Mouse (Mus musculus) intestine, postnatal 0 days (tissue): ENCODE measurements around the gene Gatad2a. TPM values are rescaled to one million over a fixed set of nuclear protein-coding genes. Genes with fewer than 3 reads are reported as not detected.
A peak's percentile ranks its signal among the peaks of the same experiment; 100 is the strongest.

Source experiments
- ATAC-seq: fragments of 200-750 bp; cut with Nextera tagmentation; 2 replicates; pipeline ENCODE4 v1.8.0; 2017; ENCODE audit warnings: mild to moderate bottlenecking, moderate TSS enrichment, moderate library complexity
- H3K27ac ChIP-seq: fragments of 300-500 bp; sonication (generic); 2 replicates; pipeline ENCODE4 v1.5.1; 2014; ENCODE audit warnings: mild to moderate bottlenecking, low read depth, low read length, moderate library complexity
- H3K27me3 ChIP-seq: fragments of 300-500 bp; sonication (generic); replicated peaks from 2 replicates; pipeline ENCODE4 v1.6.1; 2014; ENCODE audit warnings: low read length, mixed read lengths; ENCODE audit not compliant: control insufficient read depth, insufficient read depth
- H3K36me3 ChIP-seq: fragments of 300-500 bp; sonication (generic); 2 replicates; pipeline ENCODE4 v1.6.1; 2014; ENCODE audit warnings: mild to moderate bottlenecking, moderate library complexity; ENCODE audit not compliant: control insufficient read depth, insufficient read depth
- H3K4me1 ChIP-seq: fragments of 300-500 bp; sonication (generic); replicated peaks from 2 replicates; pipeline ENCODE4 v1.6.1; 2014; ENCODE audit warnings: antibody characterized with exemption, low read length, mixed read lengths; ENCODE audit not compliant: control insufficient read depth, insufficient read depth
- H3K4me2 ChIP-seq: fragments of 300-500 bp; sonication (generic); replicated peaks from 2 replicates; pipeline ENCODE4 v1.6.1; 2014; ENCODE audit warnings: low read depth, mild to moderate bottlenecking, moderate library complexity
- H3K4me3 ChIP-seq: fragments of 300-500 bp; sonication (generic); 2 replicates; pipeline ENCODE4 v1.5.1; 2014; ENCODE audit warnings: low read depth, low read length
- H3K9ac ChIP-seq: fragments of 300-500 bp; sonication (generic); 2 replicates; pipeline ENCODE4 v1.6.1; 2014; ENCODE audit warnings: mild to moderate bottlenecking, low read depth, low read length
- H3K9me3 ChIP-seq: fragments of 300-500 bp; sonication (generic); 2 replicates; pipeline ENCODE4 v1.6.1; 2016; ENCODE audit warnings: mixed run types; ENCODE audit not compliant: control insufficient read depth
- CTCF ChIP-seq: sonication (generic); IDR thresholded peaks from 2 replicates; pipeline ENCODE4 v1.5.1; 2016; ENCODE audit warnings: low read depth, mild to moderate bottlenecking, control low read depth, antibody characterized with exemption, moderate library complexity
- WGBS: fragments of 180-500 bp; shearing (Covaris S2); extraction: QIAGEN DNeasy Blood & Tissue Kit; methylation state at CpG from one replicate; pipeline ENCODE4 v1.1.7; 2014; 5-methylcytosine and 5-hydroxymethylcytosine counted together
- polyA plus RNA-seq: library from polyadenylated mRNA; unstranded; fragments of >200 nt; fragmentation: Nextera tagmentation; extraction: Ambion mirVana; gene quantifications from 2 replicates; pipeline ENCODE4 v1.2.1, GENCODE M21; 2015

Gatad2a gene
- polyA plus RNA-seq, 1 experiment from 2014 or later = 42.6 TPM

- Histone ChIP-seq H3K4me2 (no peak overlapping the region), H3K27me3 (no peaks in the 10 kb centered on the region), H3K36me3 (no peaks in the 10 kb centered on the region), H3K9ac (no peak overlapping the region), H3K4me1 (no peaks in the 10 kb centered on the region), H3K27ac (no peak overlapping the region), H3K9me3 (no peaks in the 10 kb centered on the region), H3K4me3 (no peak overlapping the region)
- WGBS = 86% methylated on average over 2 of the region's 2 CpGs
- TF ChIP-seq CTCF = no peak
- ATAC-seq = no peak
These were observed 11.2 kb downstream of the Gatad2a start for GRCm38 (mm10) chr8:69984876-69985553.

- Histone ChIP-seq H3K9ac (no peak overlapping the region), H3K9me3 (no peaks in the 10 kb centered on the region), H3K4me1 (no peaks in the 10 kb centered on the region), H3K36me3 (no peaks in the 10 kb centered on the region), H3K27me3 (no peaks in the 10 kb centered on the region), H3K4me3 (no peak overlapping the region), H3K4me2 (no peak overlapping the region), H3K27ac (no peak overlapping the region)
- no peak for TF ChIP-seq CTCF
- no peak for ATAC-seq
- WGBS = 91% methylated on average over 4 of the region's 4 CpGs
These were observed 17.7 kb downstream of the Gatad2a start for GRCm38 (mm10) chr8:69978456-69978855.

- no peak for TF ChIP-seq CTCF
- Histone ChIP-seq H3K27ac (peak overlapping the region; percentile 97), H3K9me3 (no peaks in the 10 kb centered on the region), H3K4me3 (peak overlapping the region; percentile 83), H3K4me1 (peaks cover 15% of the 10 kb centered on the region; the same call in 1 of the 2 replicates), H3K36me3 (no peaks in the 10 kb centered on the region; the same call in 1 of the 2 replicates), H3K4me2 (peak overlapping the region; percentile 73), H3K9ac (peak overlapping the region; percentile 96), H3K27me3 (no peaks in the 10 kb centered on the region)
- WGBS = 23% methylated on average over 5 of the region's 5 CpGs
- ATAC-seq = 0 out of 2 replicates have a peak, but pooled peaks have one; percentile 0
These were observed 21.4 kb downstream of the Gatad2a start for GRCm38 (mm10) chr8:69974806-69975205.

- H3K9ac ChIP-seq = peak overlapping the region; percentile 96
- H3K27ac ChIP-seq = peak overlapping the region; percentile 97
- no peaks in the 10 kb centered on the region for H3K27me3 ChIP-seq
- H3K9me3 ChIP-seq = no peaks in the 10 kb centered on the region
- H3K36me3 ChIP-seq = no peaks in the 10 kb centered on the region; the same call in 1 of the 2 replicates
- H3K4me2 ChIP-seq = peak overlapping the region; percentile 73
- H3K4me3 ChIP-seq = peak overlapping the region; percentile 83
- TF ChIP-seq CTCF = no peak
- H3K4me1 ChIP-seq = peaks cover 15% of the 10 kb centered on the region; the same call in 1 of the 2 replicates
- peak; percentile 89 for ATAC-seq
- WGBS = 0% methylated on average over 48 of the region's 50 CpGs
These were observed 22.0 kb downstream of the Gatad2a start for GRCm38 (mm10) chr8:69974194-69974614.

- no peak for TF ChIP-seq CTCF
- Histone ChIP-seq H3K4me1 (peaks cover 15% of the 10 kb centered on the region; the same call in 1 of the 2 replicates), H3K9ac (peak overlapping the region; percentile 96), H3K4me2 (peak overlapping the region; percentile 73), H3K4me3 (peak overlapping the region; percentile 83), H3K9me3 (no peaks in the 10 kb centered on the region), H3K27ac (peak overlapping the region; percentile 97), H3K36me3 (no peaks in the 10 kb centered on the region; the same call in 1 of the 2 replicates), H3K27me3 (no peaks in the 10 kb centered on the region)
- ATAC-seq = peak; percentile 9
- WGBS = under 1% methylated on average over 56 of the region's 68 CpGs
These were observed 22.6 kb downstream of the Gatad2a start for GRCm38 (mm10) chr8:69973442-69974161.

GRCm38 (mm10) chr8:69973063-69973441 lies 23.1 kb downstream of the Gatad2a start:
- peak; percentile 55 for ATAC-seq
- Histone ChIP-seq H3K9me3 (no peaks in the 10 kb centered on the region), H3K9ac (peak overlapping the region; percentile 96), H3K36me3 (no peaks in the 10 kb centered on the region; the same call in 1 of the 2 replicates), H3K27me3 (no peaks in the 10 kb centered on the region), H3K4me2 (peak overlapping the region; percentile 73), H3K4me1 (peaks cover 15% of the 10 kb centered on the region; the same call in 1 of the 2 replicates), H3K27ac (peak overlapping the region; percentile 97), H3K4me3 (peak overlapping the region; percentile 83)
- TF ChIP-seq CTCF = no peak
- WGBS = 10% methylated on average over 7 of the region's 7 CpGs
